Mouse (Mus musculus) left cerebral cortex, adult 8-10 months (tissue): ENCODE measurements around the gene Gm6525. TPM values are rescaled to one million over a fixed set of nuclear protein-coding genes. Genes with fewer than 3 reads are reported as not detected.

Experiments used
- DNase-seq, 2 experiments: peaks; one replicate each; pipeline ENCODE4 v3.0.0; 2022; ENCODE audit warnings: low spot score in 2 of 2
- total RNA-seq, 4 experiments: library from RNA; stranded (reverse); gene quantifications; 2 replicates each; pipeline ENCODE4 v1.2.4; 2022

Gene Gm6525
- total RNA-seq, 4 experiments from 2014 or later = not detected

GRCm38 (mm10) chr3:84211340-84211875 lies 37.5 kb downstream of the Gm6525 start:
- no peak for DNase-seq

GRCm38 (mm10) chr3:84214501-84214900 lies 40.6 kb downstream of the Gm6525 start:
- DNase-seq = peak in 1 of 2 experiments; percentile 69

- DNase-seq = no peak
These were observed 41.3 kb downstream of the Gm6525 start for GRCm38 (mm10) chr3:84215253-84215652.

GRCm38 (mm10) chr3:84215743-84216360 lies 41.9 kb downstream of the Gm6525 start:
- DNase-seq = no peak

- no peak for DNase-seq
These were observed 43.4 kb downstream of the Gm6525 start for GRCm38 (mm10) chr3:84217118-84217960.

GRCm38 (mm10) chr3:84217961-84218351 lies 44.1 kb downstream of the Gm6525 start:
- no peak for DNase-seq

- no peak for DNase-seq
These were observed 44.6 kb downstream of the Gm6525 start for GRCm38 (mm10) chr3:84218498-84218897.

- DNase-seq = no peak
These were observed 45.3 kb downstream of the Gm6525 start for GRCm38 (mm10) chr3:84219166-84219710.

GRCm38 (mm10) chr3:84219720-84220273 lies 45.9 kb downstream of the Gm6525 start:
- no peak for DNase-seq

GRCm38 (mm10) chr3:84220326-84220725 lies 46.4 kb downstream of the Gm6525 start:
- DNase-seq = no peak

GRCm38 (mm10) chr3:84220748-84221147 lies 46.8 kb downstream of the Gm6525 start:
- DNase-seq = peak; percentile 67 to 72

Other genes starting within 250 kb of the Gm6525 start
- 10 to 100 TPM; 17.5 to 23.7 (median 18.6) TPM for gene Tmem131l, start 133.9 kb upstream of the Gm6525 start, total RNA-seq
- gene Mnd1, start 18.3 kb upstream of the Gm6525 start, total RNA-seq = 1 to 10 TPM in 3 of 4 experiments, under 1 TPM in 1; 0.66 to 2.3 (median 1.4) TPM
- 100 to 1,000 TPM; 252 to 273 (median 260) TPM for gene Trim2, start 132.8 kb downstream of the Gm6525 start, total RNA-seq